Mouse (Mus musculus) hindbrain, embryonic 10.5 days (tissue): ENCODE measurements at regions not wholly inside any gene's neighbourhood (a gene's known extent, or its start where the extent isn't known, plus 50 kb on each side); places are given as distances from the start of the nearest gene placed in this dataset.

Experiments
- DNase-seq: peaks from one replicate; pipeline ENCODE4 v3.0.0-alpha.2; 2017; ENCODE audit warnings: low spot score
- H3K27ac ChIP-seq: fragments of 300-500 bp; sonication (generic); 2 replicates; pipeline ENCODE4 v1.5.1; 2016; ENCODE audit warnings: mild to moderate bottlenecking, moderate library complexity
- H3K27me3 ChIP-seq: fragments of 300-500 bp; sonication (generic); 2 replicates; pipeline ENCODE4 v1.6.1; 2016; ENCODE audit warnings: mild to moderate bottlenecking; ENCODE audit not compliant: poor library complexity, insufficient read depth, severe bottlenecking
- H3K36me3 ChIP-seq: fragments of 300-500 bp; sonication (generic); 2 replicates; pipeline ENCODE4 v1.6.1; 2016; ENCODE audit warnings: mild to moderate bottlenecking, moderate library complexity
- H3K4me1 ChIP-seq: fragments of 300-500 bp; sonication (generic); replicated peaks from 2 replicates; pipeline ENCODE4 v1.6.1; 2016; ENCODE audit warnings: mild to moderate bottlenecking
- H3K4me3 ChIP-seq: fragments of 300-500 bp; sonication (generic); 2 replicates; pipeline ENCODE4 v1.5.1; 2016; ENCODE audit warnings: mild to moderate bottlenecking, moderate library complexity
- H3K9me3 ChIP-seq: fragments of 300-500 bp; sonication (generic); 2 replicates; pipeline ENCODE4 v1.6.1; 2016; ENCODE audit warnings: mild to moderate bottlenecking, moderate library complexity
- WGBS: fragments of 180-500 bp; shearing (Covaris S2); methylation state at CpG from one replicate; pipeline ENCODE4 v1.1.7; 2016; 5-methylcytosine and 5-hydroxymethylcytosine counted together

DNA sequence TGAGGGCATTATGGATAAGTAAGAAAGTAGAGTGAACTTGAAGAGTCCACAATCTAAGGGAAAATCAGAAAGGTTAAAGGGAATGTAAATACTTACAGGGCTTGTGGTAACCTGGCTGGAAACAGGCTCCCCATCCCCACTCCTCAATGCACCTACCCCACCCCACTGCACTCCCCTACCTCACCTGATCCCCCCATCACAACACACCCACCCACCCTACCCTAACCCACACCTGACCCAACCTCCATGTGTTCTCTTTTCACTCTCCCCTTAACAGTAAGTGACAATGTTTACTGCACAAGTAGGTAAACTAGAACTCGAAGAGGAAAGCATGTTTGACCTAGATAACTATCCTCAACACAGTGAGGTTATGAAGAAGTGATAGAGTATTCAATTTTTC is 247.9 kb upstream of the Zc3h15 start:
- 85% methylated on average over 1 of the region's 1 CpGs for WGBS

DNA sequence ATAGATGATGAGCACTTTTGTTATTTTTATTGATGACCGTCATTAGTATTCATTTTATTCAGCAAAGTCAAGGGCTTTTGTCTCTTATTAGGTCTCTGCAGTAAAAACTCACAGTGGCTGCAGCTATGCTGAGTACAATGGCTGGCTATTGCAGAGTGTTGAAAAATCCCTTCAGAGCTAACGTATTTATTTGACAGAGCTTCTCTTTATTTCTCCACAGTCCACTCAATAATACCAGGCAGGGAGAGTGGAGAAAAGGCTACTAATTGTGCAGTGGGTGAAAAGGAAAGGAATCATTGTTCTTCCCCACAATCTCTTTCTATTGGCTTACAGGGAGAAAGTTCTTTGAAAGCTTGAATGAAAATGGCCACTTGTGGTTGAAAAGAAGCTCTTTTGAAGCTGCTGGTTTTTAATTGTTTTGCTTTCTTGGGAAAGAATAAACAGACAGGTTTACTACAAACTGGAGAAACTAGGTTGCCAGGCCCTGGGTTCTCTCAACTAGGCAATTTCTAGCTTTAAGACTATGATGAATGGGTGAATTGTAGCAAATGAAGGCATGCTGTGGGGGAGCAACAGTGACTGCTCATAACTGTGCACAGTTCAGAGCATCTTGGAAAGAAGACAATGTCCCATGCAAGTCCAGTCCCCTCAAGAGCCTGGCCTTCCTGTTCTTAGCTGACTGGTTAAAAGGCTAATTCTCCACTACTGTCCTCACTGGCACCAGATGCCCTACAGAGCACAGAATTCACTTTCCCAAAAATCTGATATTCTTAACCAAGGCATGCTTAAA is 247.2 kb upstream of the Zc3h15 start:
- Histone ChIP-seq H3K4me3 (no peak overlapping the region), H3K27ac (no peak overlapping the region), H3K4me1 (peaks cover 12% of the 10 kb centered on the region), H3K27me3 (no peaks in the 10 kb centered on the region), H3K36me3 (no peaks in the 10 kb centered on the region), H3K9me3 (no peaks in the 10 kb centered on the region)
- 27% methylated on average over 2 of the region's 2 CpGs for WGBS
- DNase-seq: peak; percentile 4

More for the DNA sequence above, 247.9 kb upstream of the Zc3h15 start:
- H3K36me3 ChIP-seq: no peaks in the 10 kb centered on the region
- no peaks in the 10 kb centered on the region for H3K9me3 ChIP-seq
- H3K4me1 ChIP-seq: peaks cover 12% of the 10 kb centered on the region
- no peak for DNase-seq
- no peak overlapping the region for H3K4me3 ChIP-seq
- H3K27ac ChIP-seq: no peak overlapping the region
- H3K27me3 ChIP-seq: no peaks in the 10 kb centered on the region

DNA sequence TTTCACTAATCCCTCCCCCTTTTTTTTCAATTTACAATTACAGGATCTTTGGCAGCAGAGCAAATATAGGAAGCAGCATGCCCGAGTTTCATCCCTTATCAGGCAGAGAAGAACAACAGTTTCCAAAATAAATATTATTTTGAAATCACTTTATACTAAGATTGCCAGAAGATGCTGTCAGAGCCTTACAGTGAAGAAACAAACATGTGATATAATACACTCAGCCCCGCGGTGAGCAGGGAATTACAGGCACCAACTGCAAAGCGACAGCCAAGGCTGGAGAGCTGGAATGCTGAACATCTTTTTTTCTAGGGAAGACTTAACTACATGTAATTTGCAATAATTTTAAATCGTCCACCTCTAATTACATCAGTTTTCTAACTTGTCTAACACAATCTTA is 201.5 kb upstream of the Zc3h15 start:
- no peak overlapping the region for H3K27ac ChIP-seq
- 82% methylated on average over 5 of the region's 5 CpGs for WGBS

DNA sequence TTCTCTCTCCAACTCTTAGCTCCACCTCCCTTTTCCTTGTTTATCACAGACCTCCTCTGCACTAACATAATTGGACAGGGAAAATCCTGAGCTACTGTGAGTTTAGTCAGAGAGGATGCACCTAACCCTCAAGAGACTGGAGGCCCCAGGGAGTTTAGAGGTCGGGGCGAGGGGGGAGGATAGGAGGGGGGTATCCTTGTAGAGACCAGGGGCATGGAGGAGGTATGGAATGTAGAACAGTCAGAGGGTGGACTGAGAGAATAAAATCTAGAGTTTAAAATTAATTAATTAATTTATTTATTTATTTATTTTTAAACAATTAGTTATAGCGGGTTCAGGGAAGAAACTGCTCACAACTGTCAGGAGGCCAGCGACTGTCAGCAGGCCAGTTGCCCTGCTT is 192.9 kb upstream of the Zc3h15 start:
- H3K4me3 ChIP-seq: no peak overlapping the region
- no peak for DNase-seq
- no peaks in the 10 kb centered on the region for H3K9me3 ChIP-seq
- H3K27me3 ChIP-seq: no peaks in the 10 kb centered on the region
- H3K4me1 ChIP-seq: no peaks in the 10 kb centered on the region
- WGBS: 89% methylated on average over 4 of the region's 4 CpGs
- no peaks in the 10 kb centered on the region for H3K36me3 ChIP-seq
- H3K27ac ChIP-seq: no peak overlapping the region

More for the DNA sequence above, 201.5 kb upstream of the Zc3h15 start:
- H3K4me1 ChIP-seq: no peaks in the 10 kb centered on the region
- H3K9me3 ChIP-seq: no peaks in the 10 kb centered on the region
- H3K4me3 ChIP-seq: no peak overlapping the region
- no peak for DNase-seq
- H3K36me3 ChIP-seq: no peaks in the 10 kb centered on the region
- H3K27me3 ChIP-seq: no peaks in the 10 kb centered on the region
